Mouse (Mus musculus) ES-E14 (cell line): ENCODE results near the gene Ibsp. TPM values are rescaled to one million over a fixed set of nuclear protein-coding genes. Genes with fewer than 3 reads are reported as not detected.
A peak's percentile ranks its signal among the peaks of the same experiment; 100 is the strongest.

Source experiments
- DNase-seq: peaks from one replicate; pipeline ENCODE4 v3.0.0-alpha.2; 2013; ENCODE audit warnings: low read depth, low spot score
- H3K27ac ChIP-seq: 2 replicates; pipeline ENCODE4 v1.5.1; 2012; ENCODE audit warnings: low read depth, mild to moderate bottlenecking, low read length, moderate library complexity, mixed read lengths; ENCODE audit not compliant: poor library complexity, insufficient read depth, severe bottlenecking
- H3K36me3 ChIP-seq: 2 replicates; pipeline ENCODE4 v1.6.1; 2012; ENCODE audit warnings: mild to moderate bottlenecking, low read length, moderate library complexity, mixed read lengths; ENCODE audit not compliant: control insufficient read depth, poor library complexity, insufficient read depth, severe bottlenecking
- H3K4me1 ChIP-seq, 2 experiments: fragments of 150-350 bp in 1 of 2; sonication (generic) in 1 of 2; 2 replicates each; pipeline ENCODE4 v1.6.1; 2012; ENCODE audit warnings: low read length in 2 of 2, mild to moderate bottlenecking in 1 of 2, mixed read lengths in 1 of 2; ENCODE audit not compliant: control insufficient read depth in 2 of 2, insufficient read depth in 2 of 2, poor library complexity in 1 of 2
- H3K4me3 ChIP-seq, 2 experiments: fragments of 150-350 bp in 1 of 2; sonication (generic) in 1 of 2; 2 replicates each; pipeline ENCODE4 v1.5.1; 2012; ENCODE audit warnings: low read length in 2 of 2, low read depth in 1 of 2, mild to moderate bottlenecking in 1 of 2, mixed read lengths in 1 of 2; ENCODE audit not compliant: insufficient read depth in 1 of 2, poor library complexity in 1 of 2, severe bottlenecking in 1 of 2
- H3K9ac ChIP-seq: 2 replicates; pipeline ENCODE4 v1.6.1; 2012; ENCODE audit warnings: low read depth, mild to moderate bottlenecking, low read length, mixed read lengths; ENCODE audit not compliant: poor library complexity, insufficient read depth, severe bottlenecking
- H3K9me3 ChIP-seq: fragments of 150-350 bp; sonication (generic); 2 replicates; pipeline ENCODE4 v1.6.1; 2012; ENCODE audit warnings: low read depth, mild to moderate bottlenecking, low read length; ENCODE audit not compliant: control insufficient read depth, insufficient read depth
- CHD2 ChIP-seq: IDR thresholded peaks from 2 replicates; pipeline ENCODE4 v1.6.1; 2014; ENCODE audit warnings: mild to moderate bottlenecking, low read depth, low read length, inconsistent platforms
- HCFC1 ChIP-seq: IDR thresholded peaks from 2 replicates; pipeline ENCODE4 v1.6.1; 2012; ENCODE audit warnings: low read length, inconsistent platforms, borderline replicate concordance; ENCODE audit not compliant: insufficient read depth
- MAFK ChIP-seq: IDR thresholded peaks from 2 replicates; pipeline ENCODE4 v1.6.1; 2014; ENCODE audit warnings: mild to moderate bottlenecking, low read depth, low read length, inconsistent platforms; ENCODE audit not compliant: insufficient read depth
- ZC3H11A ChIP-seq: IDR thresholded peaks from 2 replicates; pipeline ENCODE4 v1.6.1; 2012; ENCODE audit warnings: low read depth, mild to moderate bottlenecking, inconsistent platforms, low read length, borderline replicate concordance
- ZNF384 ChIP-seq: IDR thresholded peaks from 2 replicates; pipeline ENCODE4 v1.6.1; 2012; ENCODE audit warnings: low read depth, low read length, inconsistent platforms
- in situ Hi-C, 2 experiments: fragments of 600-800 bp; cut with MboI; formaldehyde crosslinking; loops; one replicate each; pipeline ENCODE4 v1.15.1; 2025; ENCODE audit warnings: low sequenced_read_pairs in 2 of 2, inconsistent platforms in 1 of 2; ENCODE audit not compliant: unreplicated experiment in 2 of 2
- total RNA-seq: library from RNA; depleted of rRNA; stranded (reverse); fragments of 300-350 nt; gene quantifications from 2 replicates; pipeline ENCODE4 v1.2.3, GENCODE M21; 2012

Ibsp gene
- total RNA-seq, 1 experiment, result not detected

GRCm38 (mm10) chr5:104339009-104339408 is 40.0 kb downstream of the Ibsp start:
- Histone ChIP-seq H3K9me3 (no peaks in the 10 kb centered on the region), H3K9ac (no peak overlapping the region), H3K4me3 (no peak overlapping the region), H3K36me3 (no peaks in the 10 kb centered on the region), H3K27ac (no peak overlapping the region), H3K4me1 (no peaks in the 10 kb centered on the region)
- in situ Hi-C loops, result loop anchor here in 1 of 2 experiments (5.0 to 25.0 kb wide), 2 partner anchors 117 to 352 kb away; partner anchors contain the start of gene Hsd17b13
- TF ChIP-seq HCFC1 (no peak), MAFK (no peak), ZNF384 (no peak), CHD2 (no peak), ZC3H11A (no peak)
- DNase-seq, result no peak

DNA sequence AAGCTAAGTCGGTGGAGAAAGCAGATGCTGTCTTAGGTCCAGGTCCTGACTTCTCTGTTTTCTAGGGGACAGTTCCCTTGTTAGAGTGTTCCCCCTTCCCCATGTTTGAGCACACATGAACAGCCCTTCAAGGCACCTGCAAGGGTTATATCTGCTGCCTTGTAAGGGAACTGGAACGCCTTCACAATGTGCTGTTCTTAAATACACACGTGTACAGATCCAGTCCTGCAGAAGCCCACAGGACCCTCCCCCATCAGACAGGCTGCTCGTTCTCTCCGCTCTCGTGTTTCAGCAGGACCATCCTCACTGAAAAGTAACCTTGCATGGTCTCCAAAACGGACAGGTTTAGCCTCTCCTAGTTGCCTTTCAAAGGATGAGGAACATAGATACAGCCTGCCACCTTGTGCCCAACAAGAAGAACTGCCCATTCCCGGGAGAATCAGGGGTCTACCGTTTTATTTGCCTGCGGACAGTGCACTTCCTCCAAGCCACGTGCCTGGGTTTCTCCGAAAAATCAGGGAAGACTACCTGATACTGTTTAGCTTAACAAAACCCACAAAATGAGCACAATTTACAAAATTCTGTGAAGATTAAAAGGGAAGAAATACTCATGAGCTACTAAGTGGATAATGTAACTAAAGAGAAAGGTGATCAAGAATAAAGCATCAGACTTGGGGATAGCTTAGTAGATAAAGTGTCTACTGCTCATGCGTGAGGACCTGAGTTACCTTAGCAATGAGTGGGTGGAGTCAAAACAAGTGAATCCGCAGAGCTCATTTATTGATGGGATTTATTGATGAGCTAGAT is 40.9 kb downstream of the Ibsp start:
- in situ Hi-C loops, result loop anchor here in 1 of 2 experiments (5.0 to 25.0 kb wide), 2 partner anchors 118 to 353 kb away; partner anchors contain the start of gene Hsd17b13
- H3K9ac ChIP-seq, result no peak overlapping the region
- no peaks in the 10 kb centered on the region for H3K36me3 ChIP-seq
- H3K4me1 ChIP-seq, result no peaks in the 10 kb centered on the region
- DNase-seq, result peak; percentile 68
- H3K9me3 ChIP-seq, result no peaks in the 10 kb centered on the region
- peak; percentile 89 for TF ChIP-seq ZC3H11A
- no peak for TF ChIP-seq CHD2
- TF ChIP-seq MAFK, result no peak
- H3K27ac ChIP-seq, result no peak overlapping the region
- H3K4me3 ChIP-seq, result no peak overlapping the region

GRCm38 (mm10) chr5:104340513-104340829 is 41.5 kb downstream of the Ibsp start:
- Histone ChIP-seq H3K27ac (no peak overlapping the region), H3K36me3 (no peaks in the 10 kb centered on the region), H3K4me1 (no peaks in the 10 kb centered on the region), H3K9ac (no peak overlapping the region), H3K4me3 (no peak overlapping the region), H3K9me3 (no peaks in the 10 kb centered on the region)
- DNase-seq, result no peak
- TF ChIP-seq MAFK, result no peak
- TF ChIP-seq ZNF384, result no peak
- no peak for TF ChIP-seq HCFC1
- TF ChIP-seq ZC3H11A, result no peak
- no peak for TF ChIP-seq CHD2
- in situ Hi-C loops, result loop anchor here in 1 of 2 experiments (25.0 kb wide), 1 partner anchor 353 kb away; the partner anchor contains the start of gene Hsd17b13

- Histone ChIP-seq H3K36me3 (no peaks in the 10 kb centered on the region), H3K4me3 (no peak overlapping the region), H3K4me1 (no peaks in the 10 kb centered on the region), H3K9ac (no peak overlapping the region), H3K27ac (no peak overlapping the region), H3K9me3 (no peaks in the 10 kb centered on the region)
- no peak for TF ChIP-seq ZNF384
- TF ChIP-seq ZC3H11A, result no peak
- TF ChIP-seq MAFK, result no peak
- TF ChIP-seq CHD2, result no peak
- no peak for TF ChIP-seq HCFC1
- in situ Hi-C loops, result loop anchor here in 1 of 2 experiments (25.0 kb wide), 1 partner anchor 356 kb away; the partner anchor contains the start of gene Hsd17b13
- DNase-seq, result no peak
Observed at GRCm38 (mm10) chr5:104342881-104343280, 43.9 kb downstream of the Ibsp start.
